Mouse (Mus musculus) limb, embryonic 11.5 days (tissue): ENCODE results near the gene Myh7b. TPM values are rescaled to one million over a fixed set of nuclear protein-coding genes. Genes with fewer than 3 reads are reported as not detected.
A peak's percentile ranks its signal among the peaks of the same experiment; 100 is the strongest.

Source experiments
- ATAC-seq: fragments of 200-750 bp; cut with Nextera tagmentation; 2 replicates; pipeline ENCODE4 v1.8.0; 2017; ENCODE audit warnings: low read depth; ENCODE audit not compliant: insufficient number of reproducible peaks, low FRiP score, low TSS enrichment
- DNase-seq: peaks from one replicate; pipeline ENCODE4 v3.0.0-alpha.2; 2015; ENCODE audit warnings: low spot score
- H3K27ac ChIP-seq: fragments of 300-500 bp; sonication (generic); replicated peaks from 2 replicates; pipeline ENCODE4 v1.5.1; 2014; ENCODE audit warnings: low read depth, mild to moderate bottlenecking, low read length
- H3K27me3 ChIP-seq: fragments of 300-500 bp; sonication (generic); 2 replicates; pipeline ENCODE4 v1.6.1; 2014; ENCODE audit warnings: mild to moderate bottlenecking, low read length, mixed read lengths; ENCODE audit not compliant: control insufficient read depth, insufficient read depth
- H3K36me3 ChIP-seq: fragments of 300-500 bp; sonication (generic); 2 replicates; pipeline ENCODE4 v1.6.1; 2014; ENCODE audit warnings: mild to moderate bottlenecking, low read length, moderate library complexity, mixed read lengths; ENCODE audit not compliant: control insufficient read depth, insufficient read depth
- H3K4me1 ChIP-seq: fragments of 300-500 bp; sonication (generic); 2 replicates; pipeline ENCODE4 v1.6.1; 2014; ENCODE audit warnings: low read length, mixed read lengths; ENCODE audit not compliant: control insufficient read depth, insufficient read depth
- H3K4me2 ChIP-seq: fragments of 300-500 bp; sonication (generic); 2 replicates; pipeline ENCODE4 v1.6.1; 2014; ENCODE audit warnings: low read depth, mild to moderate bottlenecking, moderate library complexity; ENCODE audit not compliant: severe bottlenecking
- H3K4me3 ChIP-seq: fragments of 300-500 bp; sonication (generic); 2 replicates; pipeline ENCODE4 v1.5.1; 2014; ENCODE audit warnings: low read depth, low read length
- H3K9ac ChIP-seq: fragments of 300-500 bp; sonication (generic); 2 replicates; pipeline ENCODE4 v1.6.1; 2014; ENCODE audit warnings: mild to moderate bottlenecking, low read length
- H3K9me3 ChIP-seq: fragments of 300-500 bp; sonication (generic); 2 replicates; pipeline ENCODE4 v1.6.1; 2016; ENCODE audit warnings: low read length; ENCODE audit not compliant: control insufficient read depth
- WGBS: fragments of 180-500 bp; shearing (Covaris S2); extraction: QIAGEN DNeasy Blood & Tissue Kit; methylation state at CpG from one replicate; pipeline ENCODE4 v1.1.7; 2014; 5-methylcytosine and 5-hydroxymethylcytosine counted together
- polyA plus RNA-seq: library from polyadenylated mRNA; unstranded; fragments of >200 nt; fragmentation: Nextera tagmentation; extraction: Ambion mirVana; gene quantifications from 2 replicates; pipeline ENCODE4 v1.2.1, GENCODE M21; 2014

The Myh7b gene
- polyA plus RNA-seq, 1 experiment from 2014 or later, result 0.67 TPM

- Histone ChIP-seq H3K27ac (no peak overlapping the region), H3K9ac (no peak overlapping the region), H3K4me2 (no peak overlapping the region), H3K4me1 (0 out of 2 replicates have a peak, but pooled peaks cover 3% of the 10 kb centered on the region), H3K36me3 (no peaks in the 10 kb centered on the region), H3K27me3 (peaks cover 52% of the 10 kb centered on the region), H3K4me3 (no peak overlapping the region), H3K9me3 (no peaks in the 10 kb centered on the region)
- 46% methylated on average over 15 of the region's 15 CpGs for WGBS
- ATAC-seq (no peak), DNase-seq (no peak)
Measured at GRCm38 (mm10) chr2:155626277-155626676, 15.3 kb downstream of the Myh7b start.

- WGBS, result 48% methylated on average over 21 of the region's 21 CpGs
- H3K36me3 ChIP-seq, result no peaks in the 10 kb centered on the region
- no peak overlapping the region for H3K9ac ChIP-seq
- H3K27ac ChIP-seq, result no peak overlapping the region
- H3K4me1 ChIP-seq, result 0 out of 2 replicates have a peak, but pooled peaks cover 3% of the 10 kb centered on the region
- H3K4me3 ChIP-seq, result no peak overlapping the region
- H3K9me3 ChIP-seq, result no peaks in the 10 kb centered on the region
- DNase-seq (peak; percentile 88), ATAC-seq (no peak)
- peaks cover 61% of the 10 kb centered on the region for H3K27me3 ChIP-seq
- no peak overlapping the region for H3K4me2 ChIP-seq
Measured at GRCm38 (mm10) chr2:155627030-155627738, 16.2 kb downstream of the Myh7b start.

- H3K27me3 ChIP-seq, result peaks cover 67% of the 10 kb centered on the region
- no peak overlapping the region for H3K9ac ChIP-seq
- H3K27ac ChIP-seq, result no peak overlapping the region
- H3K4me1 ChIP-seq, result 0 out of 2 replicates have a peak, but pooled peaks cover 3% of the 10 kb centered on the region
- 0 out of 2 replicates have a peak, but pooled peaks cover 3% of the 10 kb centered on the region for H3K36me3 ChIP-seq
- DNase-seq (no peak), ATAC-seq (no peak)
- H3K4me3 ChIP-seq, result no peak overlapping the region
- 77% methylated on average over 9 of the region's 9 CpGs for WGBS
- no peaks in the 10 kb centered on the region for H3K9me3 ChIP-seq
- no peak overlapping the region for H3K4me2 ChIP-seq
Measured at GRCm38 (mm10) chr2:155628112-155628511, 17.1 kb downstream of the Myh7b start.

GRCm38 (mm10) chr2:155628519-155628918 lies 17.5 kb downstream of the Myh7b start:
- DNase-seq, result no peak
- ATAC-seq, result no peak
- Histone ChIP-seq H3K27ac (no peak overlapping the region), H3K4me2 (no peak overlapping the region), H3K9ac (no peak overlapping the region), H3K4me3 (no peak overlapping the region), H3K36me3 (peaks cover 6% of the 10 kb centered on the region; the same call in 1 of the 2 replicates), H3K27me3 (peaks cover 67% of the 10 kb centered on the region), H3K9me3 (no peaks in the 10 kb centered on the region), H3K4me1 (0 out of 2 replicates have a peak, but pooled peaks cover 3% of the 10 kb centered on the region)
- 77% methylated on average over 13 of the region's 13 CpGs for WGBS

- ATAC-seq, result no peak
- Histone ChIP-seq H3K4me3 (peak overlapping the region; percentile 21), H3K27ac (no peak overlapping the region), H3K36me3 (peaks cover 11% of the 10 kb centered on the region; the same call in 1 of the 2 replicates), H3K4me2 (peak overlapping the region; percentile 47), H3K9ac (no peak overlapping the region), H3K27me3 (peaks cover 67% of the 10 kb centered on the region), H3K9me3 (no peaks in the 10 kb centered on the region), H3K4me1 (0 out of 2 replicates have a peak, but pooled peaks cover 3% of the 10 kb centered on the region)
- 1% methylated on average over 32 of the region's 35 CpGs for WGBS
- peak; percentile 62 for DNase-seq
Measured at GRCm38 (mm10) chr2:155629231-155629661, 18.2 kb downstream of the Myh7b start.

- no peak overlapping the region for H3K9ac ChIP-seq
- 0 out of 2 replicates have a peak, but pooled peaks cover 3% of the 10 kb centered on the region for H3K4me1 ChIP-seq
Measured at GRCm38 (mm10) chr2:155630153-155630552, 19.1 kb downstream of the Myh7b start.

GRCm38 (mm10) chr2:155630590-155631416 lies 19.8 kb downstream of the Myh7b start:
- Histone ChIP-seq H3K27ac (no peak overlapping the region), H3K9ac (0 out of 2 replicates have a peak overlapping the region, but pooled peaks have one; percentile 22), H3K4me2 (0 out of 2 replicates have a peak overlapping the region, but pooled peaks have one; percentile 13), H3K36me3 (peaks cover 22% of the 10 kb centered on the region; the same call in 1 of the 2 replicates), H3K9me3 (no peaks in the 10 kb centered on the region), H3K4me3 (no peak overlapping the region), H3K27me3 (peaks cover 65% of the 10 kb centered on the region), H3K4me1 (0 out of 2 replicates have a peak, but pooled peaks cover 3% of the 10 kb centered on the region)
- DNase-seq (peak; percentile 52), ATAC-seq (no peak)
- WGBS, result 14% methylated on average over 43 of the region's 43 CpGs

More at GRCm38 (mm10) chr2:155630153-155630552, 19.1 kb downstream of the Myh7b start:
- H3K4me2 ChIP-seq, result no peak overlapping the region
- no peak overlapping the region for H3K4me3 ChIP-seq
- DNase-seq, result no peak
- no peak for ATAC-seq
- peaks cover 67% of the 10 kb centered on the region for H3K27me3 ChIP-seq
- WGBS, result 17% methylated on average over 20 of the region's 20 CpGs
- H3K36me3 ChIP-seq, result peaks cover 20% of the 10 kb centered on the region; the same call in 1 of the 2 replicates
- no peaks in the 10 kb centered on the region for H3K9me3 ChIP-seq
- no peak overlapping the region for H3K27ac ChIP-seq
